Mouse (Mus musculus): Measurements from ENCODE around the gene Prdx6b. TPM values are rescaled to one million over a fixed set of nuclear protein-coding genes. Genes with fewer than 3 reads are reported as not detected.

Gene Prdx6b
- total RNA-seq (2021), result not detected

DNA sequence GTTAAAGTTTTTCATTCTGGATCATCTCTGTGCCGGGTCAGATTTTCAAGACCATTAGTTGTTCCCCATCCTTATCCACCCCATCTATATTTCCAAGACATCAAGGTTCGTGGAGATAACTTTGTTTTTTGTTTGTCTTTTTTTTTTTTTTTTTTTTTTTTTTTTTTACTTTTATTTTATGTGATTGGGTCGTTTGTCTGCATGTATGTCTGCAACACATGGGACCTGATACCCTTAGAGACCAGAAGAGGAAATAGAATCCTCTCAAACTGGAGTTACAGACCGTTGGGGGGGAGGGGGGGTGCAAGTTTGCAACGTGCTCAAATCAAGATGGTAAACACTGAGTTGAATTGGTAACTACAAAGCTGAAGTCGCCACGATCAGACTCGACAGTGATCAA lies at the start of gene Prdx6b:
Prdx6b (plus strand) TSS at position 301 of the 400 bp plus-strand sequence.
- intact Hi-C loops (cut with DNase I), result no loop called here
- no peak for DNase-seq

DNA sequence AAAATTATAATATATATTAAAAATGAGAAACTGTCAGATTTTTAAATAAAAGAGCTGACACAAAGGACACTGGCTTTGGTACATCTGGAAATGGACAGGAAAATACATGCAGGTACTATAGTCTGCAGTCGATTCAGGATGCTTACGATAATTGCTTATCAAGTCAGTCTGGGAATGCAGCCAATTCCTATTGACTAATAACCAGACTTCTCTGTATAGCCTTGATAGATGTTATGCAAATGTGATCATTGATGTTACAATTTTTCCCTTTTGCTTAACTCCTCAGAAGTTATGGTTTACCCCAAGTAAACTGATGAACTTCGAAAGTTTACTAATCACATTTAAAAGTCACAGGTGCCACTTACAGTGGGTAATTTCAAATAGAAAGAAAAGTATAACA lies 44.8 kb upstream of the Prdx6b start:
- no peak for DNase-seq
- intact Hi-C loops (cut with DNase I), result no loop called here

DNA sequence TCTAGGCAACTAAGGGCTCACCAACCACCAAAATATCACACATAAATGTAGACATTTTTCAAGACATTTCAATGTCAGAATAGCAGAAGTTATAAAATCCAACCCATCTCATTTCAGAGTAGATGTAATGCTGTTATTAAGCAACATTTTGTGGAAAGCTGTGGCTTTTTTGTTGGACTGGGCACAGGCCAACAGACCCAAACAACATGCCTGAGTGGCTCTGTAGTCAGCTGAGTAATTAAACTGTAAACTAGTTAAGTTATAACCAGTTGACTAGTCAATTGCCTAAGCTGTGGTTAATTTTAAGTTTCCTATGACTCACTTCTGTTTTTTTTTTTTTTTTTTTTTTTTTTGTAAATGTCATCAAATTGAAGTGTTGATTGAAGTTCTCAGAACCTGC lies 44.4 kb upstream of the Prdx6b start:
- intact Hi-C loops (cut with DNase I), result no loop called here
- no peak for DNase-seq

DNA sequence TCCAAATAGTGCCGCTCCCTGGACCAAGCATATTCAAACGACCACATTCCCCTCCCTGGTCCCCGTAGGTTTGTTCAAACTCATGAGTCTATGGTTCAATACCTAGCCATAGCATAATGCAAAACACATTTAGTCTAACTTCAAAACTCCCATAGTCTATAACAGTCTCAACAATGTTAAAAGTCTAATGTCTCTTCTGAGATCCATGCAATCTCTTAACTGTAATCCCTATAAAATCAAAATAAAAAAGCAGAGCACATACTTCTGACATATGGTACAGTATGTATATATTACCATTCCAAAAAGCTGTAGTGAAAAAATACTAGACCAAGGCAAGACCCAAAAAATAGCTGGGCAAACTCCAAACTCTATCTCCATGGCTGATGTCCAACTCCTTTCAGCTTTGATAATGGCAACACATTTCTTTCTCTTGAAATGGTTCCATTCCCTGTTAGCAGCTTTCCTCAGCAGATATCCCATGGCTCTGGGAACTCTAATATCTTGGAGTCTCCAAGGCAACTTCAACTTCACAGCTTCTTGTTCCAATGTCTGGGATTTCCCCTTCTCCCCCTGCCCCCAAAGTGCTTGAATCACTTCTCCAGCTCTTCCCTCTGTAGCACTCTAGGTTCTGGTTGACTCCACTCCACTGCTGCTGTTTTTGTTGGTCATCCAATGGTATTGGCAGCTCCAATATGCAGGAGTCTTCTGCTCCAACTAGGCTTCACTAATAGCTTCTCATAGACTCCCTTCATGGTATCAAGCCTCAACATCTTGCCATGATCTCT lies 32.2 kb upstream of the Prdx6b start:
- intact Hi-C loops (cut with DNase I), result loop anchor here (10.0 kb wide), 1 partner anchor 135 kb away; the partner anchor contains the start of gene Pde1a
- no peak for DNase-seq

DNA sequence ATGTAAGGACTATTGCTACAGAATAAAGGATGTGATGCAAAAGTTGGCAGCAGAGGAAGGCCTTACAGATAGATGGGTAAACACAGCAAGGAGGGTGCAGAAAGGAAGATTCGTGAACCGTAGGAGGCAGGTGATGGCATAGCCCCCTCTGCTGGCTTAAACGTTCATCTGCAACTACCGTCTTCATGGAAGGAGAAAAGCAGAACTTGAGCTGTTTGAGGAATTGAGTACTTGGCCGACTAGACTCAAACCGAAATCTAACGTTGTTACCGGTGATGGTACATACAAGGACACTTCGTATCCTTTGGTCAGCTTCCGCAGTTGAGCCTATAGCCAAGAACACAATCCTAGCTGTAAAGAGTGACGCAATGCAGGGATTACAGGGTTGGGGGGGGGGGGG lies 25.4 kb upstream of the Prdx6b start:
- intact Hi-C loops (cut with DNase I), result loop anchor here (2.0 to 10.0 kb wide), 3 partner anchors 142 to 750 kb away; partner anchors contain the start of gene Pde1a
- peak; percentile 57 for DNase-seq

DNA sequence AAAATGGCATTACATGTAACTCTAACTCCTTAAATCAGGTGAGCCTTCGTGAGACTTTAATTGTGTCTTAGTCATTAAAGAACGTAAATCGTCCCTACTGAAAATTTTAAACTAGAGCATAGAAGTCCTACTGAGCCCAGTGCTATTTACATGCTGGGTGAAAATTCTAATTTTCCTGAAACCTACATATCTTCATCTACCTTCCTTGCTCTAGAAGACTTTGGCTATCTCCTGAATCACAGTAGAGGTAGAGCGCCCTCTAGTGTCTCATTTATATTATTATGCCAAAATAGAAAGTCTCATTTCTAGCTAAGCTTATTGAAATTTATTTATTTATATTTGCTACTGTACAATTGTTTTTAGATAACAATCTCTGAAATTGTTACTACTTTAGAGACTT lies 24.2 kb upstream of the Prdx6b start:
- intact Hi-C loops (cut with DNase I), result loop anchor here (5.0 to 10.0 kb wide), 2 partner anchors 143 to 751 kb away; partner anchors contain the start of gene Pde1a
- DNase-seq, result no peak

DNA sequence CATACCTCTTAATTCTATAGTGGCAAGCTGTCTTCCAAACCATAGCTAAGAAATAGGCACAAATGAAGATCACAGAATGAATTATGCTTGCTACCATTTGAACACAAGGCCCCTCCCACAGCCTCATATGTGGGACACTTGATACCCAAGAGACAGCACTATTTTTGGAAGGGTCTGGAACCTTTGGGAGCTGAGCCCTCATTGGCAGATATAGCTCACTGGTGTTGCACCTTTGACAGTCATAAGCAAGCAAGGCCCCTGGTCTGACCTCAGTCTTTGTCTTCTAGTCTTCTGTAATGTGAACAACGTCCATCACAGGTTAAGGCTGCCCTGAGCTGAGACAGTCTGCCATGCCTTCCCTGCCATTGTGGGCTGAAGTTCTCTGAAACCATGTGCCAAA lies 20.8 kb upstream of the Prdx6b start:
- DNase-seq, result no peak
- intact Hi-C loops (cut with DNase I), result no loop called here

DNA sequence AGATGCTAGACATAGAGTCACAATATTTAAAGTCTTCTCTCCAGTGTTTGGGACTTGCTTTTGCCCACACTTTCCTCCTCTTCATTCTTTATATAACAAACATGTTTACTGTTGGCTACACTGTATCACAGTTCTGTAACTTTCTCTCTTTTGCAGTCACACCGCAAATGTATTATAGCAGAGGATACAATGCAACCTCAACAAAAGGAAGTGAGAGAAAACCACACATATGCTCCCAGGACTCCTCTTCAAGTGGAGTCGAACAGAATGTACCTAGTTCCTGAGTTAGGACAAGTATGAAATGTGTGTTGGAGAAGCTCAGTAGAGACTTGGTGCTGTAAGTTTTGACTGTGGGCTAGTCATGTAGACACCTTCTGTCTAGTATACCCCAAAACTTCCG lies 19.2 kb upstream of the Prdx6b start:
- intact Hi-C loops (cut with DNase I), result no loop called here
- no peak for DNase-seq

DNA sequence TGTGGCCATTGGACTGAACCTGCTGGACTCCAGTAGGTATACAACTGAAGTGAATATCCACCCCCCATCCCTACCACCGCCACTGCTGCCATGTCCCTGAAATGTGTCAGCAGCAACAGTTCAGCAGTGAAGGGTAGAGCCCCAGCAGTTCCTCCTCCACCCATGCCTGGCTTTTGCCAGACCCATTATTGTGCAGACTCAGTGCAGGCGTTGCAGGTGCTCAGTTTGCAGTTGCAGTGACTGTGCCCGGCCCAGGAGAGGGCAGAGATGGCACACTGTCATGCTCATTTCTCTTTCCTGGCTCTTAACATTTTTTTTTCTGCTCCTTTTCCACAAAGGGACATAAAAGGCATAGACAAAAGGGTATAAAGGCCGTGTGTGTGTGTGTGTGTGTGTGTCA lies 18.5 kb upstream of the Prdx6b start:
- intact Hi-C loops (cut with DNase I), result no loop called here
- no peak for DNase-seq

DNA sequence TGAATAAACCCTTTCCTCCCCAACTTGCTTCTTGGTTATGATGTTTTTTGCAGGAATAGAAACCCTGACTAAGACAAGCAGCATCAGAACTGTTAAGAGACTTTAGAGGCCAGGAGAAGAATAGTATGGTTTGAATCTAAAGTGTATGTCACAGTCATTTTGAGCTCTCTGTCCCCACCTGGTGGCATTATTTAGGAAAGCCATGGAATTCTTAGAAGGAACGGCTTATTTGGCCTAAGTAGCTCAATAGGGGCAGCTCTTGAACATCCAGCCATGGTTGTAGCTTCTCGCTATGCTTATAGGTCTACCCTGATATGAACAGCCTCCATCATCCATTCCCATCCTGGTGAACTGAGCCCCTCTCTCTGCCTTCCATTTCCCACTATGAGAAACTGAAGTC lies 17.1 kb upstream of the Prdx6b start:
- DNase-seq, result peak; percentile 6
- intact Hi-C loops (cut with DNase I), result no loop called here

DNA sequence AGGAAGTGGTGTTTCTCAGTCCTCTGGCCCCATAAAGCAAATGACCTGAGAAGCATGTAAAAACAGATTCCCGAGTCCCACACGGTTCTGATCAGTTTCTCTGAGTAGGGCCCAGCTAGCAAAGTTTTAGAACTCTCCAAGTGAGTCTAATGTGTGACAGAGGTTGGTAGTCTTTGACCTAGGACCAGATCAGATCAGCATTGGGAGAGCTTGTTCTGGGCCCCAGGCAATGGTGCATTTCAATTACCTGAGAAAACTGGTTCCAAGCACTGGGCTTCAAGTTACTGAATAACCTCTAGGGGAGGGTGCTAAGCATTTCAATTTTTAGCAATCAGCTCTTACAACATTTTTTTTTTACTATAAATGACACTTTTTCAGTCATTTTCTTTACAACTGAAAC lies 10.1 kb upstream of the Prdx6b start:
- no peak for DNase-seq
- intact Hi-C loops (cut with DNase I), result no loop called here

DNA sequence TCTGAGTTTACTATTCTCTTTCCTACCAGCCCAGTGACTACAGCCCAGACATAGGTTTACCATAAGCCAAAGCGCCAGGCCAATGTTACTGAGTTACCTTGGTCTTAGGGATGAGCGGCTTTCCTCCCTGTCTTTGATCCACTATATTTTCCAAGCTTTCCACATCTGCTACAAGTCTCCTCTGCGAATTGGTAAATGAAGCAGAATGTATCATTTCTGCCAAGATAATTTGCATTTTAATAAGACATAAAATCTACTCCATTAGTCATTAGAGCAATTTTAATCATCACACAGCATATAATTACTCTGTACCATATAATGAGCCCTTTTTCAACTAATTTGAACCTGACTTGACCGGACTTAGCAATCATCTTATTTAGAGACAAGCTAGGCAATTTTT lies 5.9 kb upstream of the Prdx6b start:
- DNase-seq, result no peak
- intact Hi-C loops (cut with DNase I), result no loop called here

DNA sequence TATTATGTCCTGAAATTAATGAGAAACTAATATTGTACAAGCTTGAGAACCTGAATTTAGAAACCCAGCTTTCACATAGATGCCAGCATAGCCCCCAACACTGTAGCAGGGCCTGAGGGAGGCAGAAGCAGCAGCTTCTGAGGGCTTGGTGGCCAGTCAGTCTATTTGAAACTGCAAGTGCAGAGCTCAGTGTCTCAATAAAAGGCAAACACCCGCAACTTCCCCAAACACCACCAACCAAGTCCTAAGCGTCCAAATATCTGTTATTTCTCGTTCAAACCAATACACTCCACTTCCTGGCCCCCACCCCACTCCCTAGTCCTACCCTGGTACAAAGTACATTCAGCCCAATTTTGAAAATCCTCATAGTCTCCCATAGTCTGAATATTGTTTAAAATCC lies 6.1 kb downstream of the Prdx6b start:
- intact Hi-C loops (cut with DNase I), result no loop called here
- no peak for DNase-seq

DNA sequence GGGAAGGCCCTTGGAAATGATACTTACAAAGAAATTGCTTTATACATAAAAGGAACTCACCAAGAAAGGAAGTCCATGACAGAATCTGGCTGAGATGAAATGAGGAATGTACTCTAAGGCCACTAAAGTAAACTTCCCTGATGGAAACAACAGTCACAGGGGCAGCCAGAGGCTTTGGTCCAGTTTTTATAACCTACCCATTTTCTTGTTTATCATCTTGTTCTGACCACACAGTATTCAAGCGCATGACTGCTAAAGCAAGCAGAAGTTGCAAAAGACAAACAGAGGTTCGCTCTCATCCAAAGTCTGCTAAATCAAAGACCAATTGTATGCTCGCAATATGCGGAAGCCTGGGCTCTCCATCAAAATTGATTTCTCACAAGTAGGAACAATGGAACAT lies 8.5 kb downstream of the Prdx6b start:
- intact Hi-C loops (cut with DNase I), result no loop called here

DNA sequence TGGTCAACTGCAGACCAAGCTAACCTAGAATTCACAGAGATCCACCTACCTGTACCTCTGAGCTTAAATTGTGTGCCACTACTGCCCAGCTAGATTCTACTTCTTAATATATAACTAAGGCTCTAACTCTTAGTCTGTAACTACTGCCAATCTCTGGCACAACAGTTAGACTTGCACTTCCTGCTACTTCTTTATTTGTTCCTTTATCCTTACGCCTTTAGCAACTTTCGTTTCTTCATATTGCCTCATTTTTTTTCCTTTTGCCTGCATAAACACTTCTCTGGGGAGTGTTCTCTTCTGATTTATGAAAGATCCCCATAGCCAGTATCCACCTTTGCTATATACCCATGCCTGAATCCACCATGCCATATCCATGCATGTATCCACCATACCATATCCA lies 11.7 kb downstream of the Prdx6b start:
- intact Hi-C loops (cut with DNase I), result no loop called here
- no peak for DNase-seq

More for the DNA sequence above, 8.5 kb downstream of the Prdx6b start:
- no peak for DNase-seq

DNA sequence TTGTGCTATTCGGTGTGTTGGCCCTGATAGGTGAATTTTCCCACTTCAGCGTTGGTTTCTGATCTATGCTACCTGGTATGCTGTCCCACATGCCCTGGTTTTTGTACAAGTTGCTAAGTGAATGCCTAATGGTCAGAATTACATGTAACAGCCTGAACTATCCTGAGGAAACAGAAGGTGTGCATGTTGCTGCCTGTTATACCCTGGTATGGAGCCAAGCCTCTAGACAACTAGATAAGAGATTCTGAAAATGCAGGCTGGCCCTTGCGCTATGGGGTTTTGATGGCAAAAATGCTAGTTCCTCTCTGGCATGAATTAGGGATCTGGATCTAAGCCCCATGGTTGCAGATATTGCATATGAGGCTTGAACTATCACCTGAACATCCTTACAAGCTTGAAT lies 15.4 kb downstream of the Prdx6b start:
- intact Hi-C loops (cut with DNase I), result no loop called here
- DNase-seq, result no peak

DNA sequence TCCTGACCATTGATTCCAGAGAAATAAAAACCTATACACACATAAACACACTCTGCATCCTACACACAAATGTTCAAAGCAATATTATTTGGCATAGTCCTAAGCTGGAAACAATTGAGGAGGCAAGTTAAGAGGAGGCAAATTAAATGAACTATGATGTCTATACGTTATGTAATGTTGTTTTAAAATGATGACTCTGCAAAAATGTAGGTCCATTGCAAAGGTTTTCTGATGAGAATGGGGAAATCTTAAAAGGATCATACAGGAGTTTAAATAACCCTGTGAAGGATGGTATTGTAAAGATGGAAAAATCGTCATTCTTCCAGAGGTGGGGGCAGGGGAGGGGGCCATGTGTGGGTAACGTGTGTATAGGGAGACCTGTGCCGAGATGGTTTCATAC lies 17.5 kb downstream of the Prdx6b start:
- intact Hi-C loops (cut with DNase I), result no loop called here
- DNase-seq, result no peak

DNA sequence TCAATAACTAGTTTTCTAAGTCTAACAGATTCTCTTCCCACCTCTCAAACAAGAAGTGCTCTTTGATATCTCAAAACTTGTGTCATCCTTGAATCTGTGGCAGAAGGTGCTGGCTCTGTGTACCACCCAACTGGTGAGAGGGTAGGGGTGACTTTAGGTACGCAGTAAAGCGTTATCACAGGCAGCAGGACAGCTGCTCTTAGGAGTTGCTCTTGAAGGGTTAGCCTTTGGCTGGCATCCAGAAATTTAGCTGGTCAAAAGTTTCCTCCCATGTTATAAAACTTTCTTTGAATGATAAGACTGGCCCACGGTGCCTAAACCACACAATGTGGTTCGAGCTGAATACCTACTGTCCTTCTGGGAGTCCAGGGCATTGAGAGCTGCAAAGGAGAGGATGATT lies 18.5 kb downstream of the Prdx6b start:
- intact Hi-C loops (cut with DNase I), result no loop called here

DNA sequence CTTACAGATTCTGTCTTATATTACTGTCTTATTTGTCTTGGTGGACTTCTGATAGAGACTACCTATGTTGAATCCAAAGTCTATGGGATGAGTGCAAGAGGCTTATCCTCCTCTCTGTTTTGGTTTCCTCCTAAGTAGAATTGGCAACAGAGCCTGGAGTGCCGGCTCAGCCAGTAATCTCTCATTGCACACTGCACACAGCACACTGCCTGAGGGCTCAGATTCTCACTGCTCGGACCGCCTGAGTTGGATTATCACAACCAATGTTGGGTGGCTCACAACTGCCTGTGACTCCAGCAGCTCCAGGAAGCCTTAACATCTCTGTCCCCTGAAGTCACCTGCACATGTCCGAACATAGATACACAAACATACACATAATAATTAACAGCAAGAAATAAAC lies 19.1 kb downstream of the Prdx6b start:
- intact Hi-C loops (cut with DNase I), result no loop called here
- DNase-seq, result no peak

More for the DNA sequence above, 18.5 kb downstream of the Prdx6b start:
- DNase-seq, result no peak

DNA sequence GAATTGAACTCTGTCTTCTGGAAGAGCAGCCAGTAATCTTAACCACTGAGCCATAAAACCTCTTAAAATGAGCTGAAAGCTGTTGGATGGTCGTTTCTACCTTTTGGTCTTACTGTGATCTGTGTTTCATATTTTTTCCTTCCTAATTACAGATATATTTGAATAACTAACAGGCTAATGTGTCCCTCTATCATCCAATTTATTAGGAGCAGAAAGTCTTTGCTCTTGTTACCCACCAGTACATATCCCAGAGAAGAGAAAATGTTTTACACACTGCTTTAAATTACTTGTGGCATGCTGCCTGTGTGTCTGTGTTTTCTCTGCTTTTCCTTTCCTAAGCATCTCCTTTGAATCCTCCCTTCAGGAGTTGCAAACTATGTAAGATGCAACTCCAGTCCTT lies 21.9 kb downstream of the Prdx6b start:
- DNase-seq, result no peak
- intact Hi-C loops (cut with DNase I), result no loop called here

DNA sequence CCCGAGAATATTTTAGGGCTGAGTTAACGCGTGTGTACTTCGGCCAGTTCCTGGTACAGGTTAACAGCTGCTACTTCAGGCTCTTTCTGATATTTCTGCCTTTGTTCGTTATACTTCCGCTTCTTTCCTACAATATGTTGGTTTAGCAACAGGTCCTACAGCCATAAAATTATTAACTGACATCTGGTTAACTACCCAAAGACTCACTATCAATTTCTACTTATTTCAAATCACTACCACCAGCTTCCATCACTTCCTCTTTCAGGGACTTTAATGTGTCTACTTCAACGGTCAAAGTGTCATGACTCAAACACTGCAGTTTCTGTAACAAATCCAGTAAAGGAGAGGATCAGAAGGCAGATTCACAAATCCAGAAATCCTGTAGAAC lies 22.6 kb downstream of the Prdx6b start:
- no peak for DNase-seq
- intact Hi-C loops (cut with DNase I), result no loop called here

DNA sequence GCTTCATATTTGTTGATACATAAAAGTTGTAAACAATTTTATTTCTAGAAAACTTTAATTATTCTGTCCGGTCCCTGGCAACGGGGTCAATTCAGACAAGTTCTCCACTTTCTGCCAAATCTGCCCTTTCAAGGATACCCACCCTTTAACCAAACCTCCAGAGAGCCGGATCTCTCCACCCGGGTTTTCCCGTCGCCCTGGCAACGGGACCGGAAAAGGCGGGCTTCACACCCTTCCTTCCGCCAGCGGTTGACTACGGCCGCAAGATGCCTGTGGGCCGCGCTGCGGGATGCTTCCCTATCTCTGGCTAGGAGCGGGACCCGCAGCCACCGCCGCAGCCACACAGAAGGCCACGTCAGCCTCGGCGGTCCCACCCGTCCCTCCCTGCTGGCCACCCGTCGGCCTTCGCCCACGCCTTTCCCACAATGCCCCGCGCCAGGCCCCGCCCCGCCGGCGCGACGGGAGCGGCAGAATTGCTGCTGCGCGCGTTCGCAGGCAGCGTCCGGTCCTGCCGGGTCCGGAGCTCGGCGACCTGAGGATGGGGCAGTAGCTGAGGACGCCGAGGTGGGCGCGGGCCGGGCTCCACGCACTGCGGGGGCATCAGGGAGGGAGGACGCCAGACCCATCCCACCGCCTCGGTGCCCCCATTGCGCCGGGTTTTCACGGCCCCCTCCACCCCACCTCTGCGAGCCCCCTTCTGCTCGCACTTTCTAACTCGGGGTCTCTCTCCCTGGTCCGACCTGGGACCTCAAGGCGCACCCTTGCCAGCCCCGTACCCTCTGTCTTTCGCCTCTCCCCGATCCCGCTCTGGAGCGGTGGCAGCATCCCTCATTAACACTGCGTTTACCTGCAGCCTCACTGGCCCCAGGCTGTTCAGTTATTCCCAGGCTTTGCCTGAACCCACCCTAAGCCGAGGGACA lies 23.2 kb downstream of the Prdx6b start, which contains the start of gene Dnajc10:
Dnajc10 (plus strand) TSS at position 225 of the 920 bp plus-strand sequence.
- DNase-seq, result peak; percentile 93
- intact Hi-C loops (cut with DNase I), result no loop called here
